13 mouse cellular contexts compared by ENCODE assay signal in genomic region chr4:44965175-44965574, GRCm38 (mm10).
"Had no signal": no experiment of that assay in that cellular context is flagged by ENCODE, and none has a peak within 500 bp of the region (broad histone marks: within the 10 kb centered on the region; RNA-seq: fewer than 3 reads in every experiment).

No protein-coding gene starts in this region.

- ATAC-seq: midbrain, embryonic 13.5 days; midbrain, embryonic 15.5 days had no signal

- H3K4me2 ChIP-seq: lung, embryonic 14.5 days; midbrain, embryonic 11.5 days; midbrain, embryonic 13.5 days; midbrain, embryonic 15.5 days; neural tube, embryonic 12.5 days had no signal

- DNase-seq: lung, adult 18-20 months; lung, embryonic 14.5 days; lung, postnatal 10 days; lung, postnatal 4 days; right cerebral cortex, postnatal 14 days; thymus, adult 2 months; thymus, postnatal 25 days; thymus, postnatal 4 days had no signal

- H3K36me3 ChIP-seq: midbrain, embryonic 13.5 days; midbrain, embryonic 15.5 days; neural tube, embryonic 12.5 days had no signal

- H3K9ac ChIP-seq: liver, embryonic 14.5 days; lung, embryonic 14.5 days; midbrain, embryonic 13.5 days; midbrain, embryonic 15.5 days; neural tube, embryonic 12.5 days had no signal

- H3K27ac ChIP-seq: liver, embryonic 14.5 days; midbrain, embryonic 13.5 days; midbrain, embryonic 15.5 days; neural tube, embryonic 12.5 days had no signal

- H3K9me3 ChIP-seq: midbrain, embryonic 13.5 days; midbrain, embryonic 15.5 days; neural tube, embryonic 12.5 days had no signal

- H3K4me3 ChIP-seq: midbrain, embryonic 13.5 days; midbrain, embryonic 15.5 days; neural tube, embryonic 12.5 days had no signal

- H3K4me1 ChIP-seq: midbrain, embryonic 13.5 days; midbrain, embryonic 15.5 days; neural tube, embryonic 12.5 days had no signal

- H3K27me3 ChIP-seq: midbrain, embryonic 13.5 days; midbrain, embryonic 15.5 days; neural tube, embryonic 12.5 days had no signal
